Mouse (Mus musculus) stomach, postnatal 0 days (tissue): Measurements from ENCODE around the gene Gfpt1. TPM values are rescaled to one million over a fixed set of nuclear protein-coding genes. Genes with fewer than 3 reads are reported as not detected.
A peak's percentile ranks its signal among the peaks of the same experiment; 100 is the strongest.

Experiments
- ATAC-seq: fragments of 200-750 bp; cut with Nextera tagmentation; 2 replicates; pipeline ENCODE4 v1.8.0; 2017; ENCODE audit not compliant: low FRiP score, low TSS enrichment
- DNase-seq: peaks from one replicate; pipeline ENCODE4 v3.0.0-alpha.2; 2016; ENCODE audit warnings: low spot score
- H3K27ac ChIP-seq: fragments of 300-500 bp; sonication (generic); replicated peaks from 2 replicates; pipeline ENCODE4 v1.5.1; 2014; ENCODE audit warnings: mild to moderate bottlenecking, control low read depth
- H3K27me3 ChIP-seq: fragments of 300-500 bp; sonication (generic); 2 replicates; pipeline ENCODE4 v1.6.1; 2014; ENCODE audit warnings: low read length; ENCODE audit not compliant: control insufficient read depth, insufficient read depth
- H3K36me3 ChIP-seq: fragments of 300-500 bp; sonication (generic); 2 replicates; pipeline ENCODE4 v1.6.1; 2014; ENCODE audit warnings: low read length, mixed read lengths; ENCODE audit not compliant: control insufficient read depth, insufficient read depth
- H3K4me1 ChIP-seq: fragments of 300-500 bp; sonication (generic); replicated peaks from 2 replicates; pipeline ENCODE4 v1.6.1; 2014; ENCODE audit warnings: antibody characterized with exemption; ENCODE audit not compliant: control insufficient read depth, insufficient read depth
- H3K4me2 ChIP-seq: fragments of 300-500 bp; sonication (generic); replicated peaks from 2 replicates; pipeline ENCODE4 v1.6.1; 2014; ENCODE audit warnings: low read depth, mild to moderate bottlenecking, control low read depth, moderate library complexity
- H3K4me3 ChIP-seq: fragments of 300-500 bp; sonication (generic); 2 replicates; pipeline ENCODE4 v1.5.1; 2014; ENCODE audit warnings: low read depth, low read length, control low read depth
- H3K9ac ChIP-seq: fragments of 300-500 bp; sonication (generic); 2 replicates; pipeline ENCODE4 v1.6.1; 2014; ENCODE audit warnings: mild to moderate bottlenecking, low read length, control low read depth, mixed read lengths
- H3K9me3 ChIP-seq: fragments of 300-500 bp; sonication (generic); 2 replicates; pipeline ENCODE4 v1.6.1; 2016; ENCODE audit warnings: low read length; ENCODE audit not compliant: control insufficient read depth
- CTCF ChIP-seq: IDR thresholded peaks from 2 replicates; pipeline ENCODE4 v1.5.1; 2016; ENCODE audit warnings: antibody characterized with exemption, low read depth, mild to moderate bottlenecking, moderate library complexity
- EP300 ChIP-seq: optimal IDR thresholded peaks from 2 replicates; pipeline ENCODE3; 2016; ENCODE audit warnings: antibody characterized with exemption
- WGBS: fragments of 180-500 bp; shearing (Covaris S2); extraction: QIAGEN DNeasy Blood & Tissue Kit; methylation state at CpG from one replicate; pipeline ENCODE4 v1.1.7; 2014; 5-methylcytosine and 5-hydroxymethylcytosine counted together
- polyA plus RNA-seq: library from polyadenylated mRNA; unstranded; fragments of >200 nt; fragmentation: Nextera tagmentation; extraction: Ambion mirVana; gene quantifications from 2 replicates; pipeline ENCODE4 v1.2.1, GENCODE M21; 2015

Gene Gfpt1
- polyA plus RNA-seq, 1 experiment from 2014 or later: 17.4 TPM

DNA sequence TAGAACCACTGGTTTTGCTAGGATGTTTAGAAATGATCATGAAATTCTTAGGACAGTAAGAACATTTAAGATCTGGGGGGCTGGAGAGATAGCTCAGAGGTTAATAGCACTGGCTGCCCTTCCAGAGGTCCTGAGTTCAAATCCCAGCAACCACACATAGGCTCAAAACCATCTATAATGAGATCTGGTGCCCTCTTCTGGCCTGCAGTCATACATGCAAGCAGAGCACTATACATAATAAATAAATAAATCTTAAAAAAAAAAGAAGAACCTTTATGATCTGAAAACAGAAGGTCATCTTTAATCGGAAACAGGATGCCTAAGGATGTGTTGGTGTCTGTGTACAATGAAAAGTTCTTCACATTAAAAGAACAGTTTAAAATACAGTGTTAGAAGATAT lies 17.1 kb downstream of the Gfpt1 start:
- no peak overlapping the region for H3K27ac ChIP-seq
- ATAC-seq: no peak
- H3K4me1 ChIP-seq: no peaks in the 10 kb centered on the region
- H3K4me3 ChIP-seq: no peak overlapping the region
- H3K4me2 ChIP-seq: no peak overlapping the region
- no peaks in the 10 kb centered on the region for H3K27me3 ChIP-seq
- 87% methylated on average over 1 of the region's 1 CpGs for WGBS
- H3K9me3 ChIP-seq: no peaks in the 10 kb centered on the region
- DNase-seq: no peak
- H3K36me3 ChIP-seq: peaks cover 32% of the 10 kb centered on the region
- no peak overlapping the region for H3K9ac ChIP-seq
- peak; percentile 50 for TF ChIP-seq CTCF
- no peak for TF ChIP-seq EP300

DNA sequence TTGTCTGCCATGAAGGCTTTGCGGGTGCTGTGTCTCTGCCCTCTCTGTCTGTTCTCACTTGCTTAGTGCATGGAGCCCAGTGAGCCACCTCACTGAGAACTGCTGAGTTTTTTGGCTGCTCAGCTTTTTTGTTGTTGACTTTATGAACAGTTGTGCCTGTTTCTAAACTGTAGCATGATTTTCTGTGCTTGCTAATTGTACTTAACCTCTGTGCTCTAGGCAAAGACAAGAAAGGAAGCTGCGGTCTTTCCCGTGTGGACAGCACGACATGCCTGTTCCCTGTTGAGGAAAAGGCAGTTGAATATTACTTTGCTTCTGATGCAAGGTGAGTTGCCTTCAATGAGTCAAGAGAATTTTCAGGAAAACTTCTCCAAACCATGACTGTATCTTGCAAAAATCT lies 20.9 kb downstream of the Gfpt1 start:
- no peaks in the 10 kb centered on the region for H3K9me3 ChIP-seq
- 92% methylated on average over 4 of the region's 4 CpGs for WGBS
- H3K4me3 ChIP-seq: no peak overlapping the region
- no peaks in the 10 kb centered on the region for H3K4me1 ChIP-seq
- DNase-seq: no peak
- no peak overlapping the region for H3K9ac ChIP-seq
- no peak overlapping the region for H3K27ac ChIP-seq
- TF ChIP-seq EP300 (no peak), CTCF (no peak)
- no peaks in the 10 kb centered on the region for H3K27me3 ChIP-seq
- no peak for ATAC-seq
- H3K4me2 ChIP-seq: no peak overlapping the region
- H3K36me3 ChIP-seq: peaks cover 38% of the 10 kb centered on the region

DNA sequence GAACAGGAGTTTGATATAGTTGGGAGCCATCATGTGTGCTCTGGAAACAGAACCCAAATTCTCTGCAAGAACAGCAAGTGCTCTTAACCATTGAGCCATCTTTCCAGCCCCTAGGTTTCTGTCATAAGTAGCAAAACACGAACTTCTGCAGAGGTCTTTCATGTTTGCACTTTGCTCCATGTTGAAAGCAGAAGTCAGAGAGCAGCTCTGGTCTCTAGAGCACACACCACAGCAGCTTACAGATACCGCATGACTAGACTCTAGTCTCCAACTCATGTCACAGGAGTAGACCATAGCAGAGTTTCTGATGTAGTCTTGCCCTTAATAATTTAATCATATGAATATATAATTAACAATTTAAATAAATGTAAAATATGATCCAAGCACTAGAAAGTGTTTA lies 25.6 kb downstream of the Gfpt1 start:
- WGBS: 79% methylated on average over 2 of the region's 2 CpGs
- DNase-seq: no peak

DNA sequence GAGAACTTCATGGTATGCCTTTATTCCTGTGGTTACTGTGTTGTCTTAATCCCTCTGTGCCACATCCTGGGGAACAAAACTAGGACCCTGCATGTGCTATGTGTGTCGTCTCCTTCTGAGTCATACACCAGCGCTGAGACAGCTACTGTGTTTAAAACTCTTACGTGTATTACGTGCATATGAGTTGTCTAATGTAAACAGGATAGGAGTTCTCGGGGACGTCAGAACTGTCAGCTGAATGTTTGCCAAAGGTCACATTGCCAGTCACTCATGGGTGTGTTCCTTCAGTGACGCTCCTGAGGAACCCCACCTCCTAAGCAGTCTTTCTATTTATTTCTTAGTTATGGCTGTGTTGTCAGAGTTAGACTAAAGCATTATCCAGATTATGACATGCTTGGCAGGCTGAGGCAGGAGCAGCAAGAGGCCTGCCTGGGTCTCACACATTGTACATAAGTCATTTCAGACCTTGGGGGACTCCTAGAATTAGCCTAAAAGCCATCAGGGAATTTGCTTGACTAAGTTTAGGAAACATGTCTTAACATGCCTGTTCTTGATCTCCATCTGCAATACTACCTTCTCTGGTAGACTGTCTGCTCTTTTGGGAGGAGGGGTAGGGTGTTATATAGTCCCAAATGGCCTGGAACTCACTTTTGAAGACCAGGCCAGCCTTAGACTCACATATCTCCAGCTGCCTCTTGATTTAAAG lies 26.7 kb downstream of the Gfpt1 start:
- Histone ChIP-seq H3K9me3 (no peaks in the 10 kb centered on the region), H3K4me1 (no peaks in the 10 kb centered on the region), H3K27me3 (no peaks in the 10 kb centered on the region), H3K36me3 (peaks cover 28% of the 10 kb centered on the region), H3K4me3 (no peak overlapping the region), H3K27ac (peak overlapping the region; percentile 53), H3K4me2 (no peak overlapping the region), H3K9ac (no peak overlapping the region)
- WGBS: 18% methylated on average over 7 of the region's 7 CpGs
- peak; percentile 28 for DNase-seq
- no peak for TF ChIP-seq EP300
- no peak for TF ChIP-seq CTCF
- peak; percentile 78 for ATAC-seq

More for the DNA sequence above, 25.6 kb downstream of the Gfpt1 start:
- Histone ChIP-seq H3K4me1 (no peaks in the 10 kb centered on the region), H3K27ac (no peak overlapping the region), H3K9me3 (no peaks in the 10 kb centered on the region), H3K27me3 (no peaks in the 10 kb centered on the region), H3K36me3 (peaks cover 29% of the 10 kb centered on the region), H3K4me2 (no peak overlapping the region), H3K9ac (no peak overlapping the region), H3K4me3 (no peak overlapping the region)
- no peak for ATAC-seq
- no peak for TF ChIP-seq EP300
- TF ChIP-seq CTCF: no peak

DNA sequence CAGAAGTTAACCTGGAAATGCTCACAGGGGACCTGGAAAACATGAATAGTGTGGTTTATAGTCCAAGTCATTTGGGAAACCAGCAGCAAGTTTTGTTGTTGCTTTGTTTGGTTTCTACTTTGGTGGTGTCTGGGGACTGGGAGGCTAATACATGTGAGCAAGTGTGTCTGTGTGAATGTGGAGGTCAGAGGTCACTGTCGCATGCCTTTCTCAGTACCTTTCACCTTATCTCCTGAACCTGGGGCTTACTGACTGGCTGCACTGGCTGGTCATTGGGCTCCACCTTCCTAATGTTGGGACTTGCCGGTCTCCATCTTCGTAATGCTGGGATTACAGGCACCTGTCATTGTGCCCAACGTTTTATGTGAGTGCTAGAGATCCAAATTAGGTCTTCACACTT lies 28.0 kb downstream of the Gfpt1 start:
- no peak for ATAC-seq
- WGBS: 88% methylated on average over 4 of the region's 4 CpGs
- H3K36me3 ChIP-seq: peaks cover 24% of the 10 kb centered on the region

DNA sequence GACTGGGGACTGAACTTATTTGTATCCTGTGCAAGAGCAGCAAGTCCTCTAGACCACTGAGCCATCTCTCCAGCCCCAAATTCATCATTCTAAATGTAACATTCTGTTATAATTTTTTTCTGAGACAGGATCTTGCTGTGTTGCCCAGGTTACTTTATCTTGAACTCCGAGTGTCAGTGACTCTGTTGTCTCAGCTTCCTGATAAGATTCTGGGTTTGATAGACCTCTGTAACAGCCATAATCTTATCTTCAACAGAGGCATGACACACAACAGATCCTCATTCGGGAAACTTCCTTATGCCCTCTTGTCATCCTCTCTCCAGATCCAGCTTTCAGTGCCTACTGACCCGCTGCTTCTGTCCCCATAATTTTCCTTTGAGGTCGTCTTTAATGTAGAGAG lies 30.1 kb downstream of the Gfpt1 start:
- ATAC-seq: no peak
- H3K4me1 ChIP-seq: no peaks in the 10 kb centered on the region
- no peak overlapping the region for H3K9ac ChIP-seq
- DNase-seq: no peak
- no peaks in the 10 kb centered on the region for H3K9me3 ChIP-seq
- H3K4me2 ChIP-seq: no peak overlapping the region
- no peaks in the 10 kb centered on the region for H3K27me3 ChIP-seq
- peaks cover 14% of the 10 kb centered on the region; the same call in 1 of the 2 replicates for H3K36me3 ChIP-seq
- WGBS: 52% methylated on average over 4 of the region's 4 CpGs
- no peak for TF ChIP-seq CTCF
- H3K4me3 ChIP-seq: no peak overlapping the region
- no peak overlapping the region for H3K27ac ChIP-seq

More for the DNA sequence above, 28.0 kb downstream of the Gfpt1 start:
- no peak overlapping the region for H3K27ac ChIP-seq
- no peaks in the 10 kb centered on the region for H3K9me3 ChIP-seq
- no peak for DNase-seq
- H3K4me1 ChIP-seq: no peaks in the 10 kb centered on the region
- H3K27me3 ChIP-seq: no peaks in the 10 kb centered on the region
- no peak overlapping the region for H3K9ac ChIP-seq
- TF ChIP-seq EP300 (no peak), CTCF (no peak)
- H3K4me2 ChIP-seq: no peak overlapping the region
- H3K4me3 ChIP-seq: no peak overlapping the region
